Mouse (Mus musculus) embryonic fibroblast, embryonic 13.5 days (primary cell): ENCODE results near the gene Tnnt3. TPM values are rescaled to one million over a fixed set of nuclear protein-coding genes. Genes with fewer than 3 reads are reported as not detected.

ENCODE experiments used
- H3K27ac ChIP-seq: 2 replicates; pipeline ENCODE4 v1.5.1; 2012; ENCODE audit warnings: low read length, control low read depth, inconsistent platforms; ENCODE audit not compliant: insufficient read depth
- H3K4me1 ChIP-seq: 2 replicates; pipeline ENCODE4 v1.6.1; 2011; ENCODE audit warnings: low read length; ENCODE audit not compliant: control insufficient read depth, insufficient read depth
- H3K4me3 ChIP-seq: 2 replicates; pipeline ENCODE4 v1.5.1; 2011; ENCODE audit warnings: mild to moderate bottlenecking, control low read depth, low read length; ENCODE audit not compliant: insufficient read depth
- CTCF ChIP-seq: IDR thresholded peaks from 2 replicates; pipeline ENCODE4 v1.5.1; 2011; ENCODE audit warnings: mild to moderate bottlenecking, control low read depth, low read length, moderate library complexity, borderline replicate concordance; ENCODE audit not compliant: insufficient read depth
- POLR2A ChIP-seq: IDR thresholded peaks from 2 replicates; pipeline ENCODE4 v1.6.1; 2011; ENCODE audit warnings: low read depth, mild to moderate bottlenecking, control low read depth, low read length, moderate library complexity
- polyA plus RNA-seq: library from polyadenylated mRNA; stranded (reverse); fragments of >200 nt; gene quantifications from 2 replicates; pipeline ENCODE4 v1.2.4, GENCODE M21; 2011; ENCODE audit warnings: low read depth; ENCODE audit not compliant: missing spikeins, insufficient read length

Tnnt3 gene
- polyA plus RNA-seq, 1 experiment = 1.4 TPM

DNA sequence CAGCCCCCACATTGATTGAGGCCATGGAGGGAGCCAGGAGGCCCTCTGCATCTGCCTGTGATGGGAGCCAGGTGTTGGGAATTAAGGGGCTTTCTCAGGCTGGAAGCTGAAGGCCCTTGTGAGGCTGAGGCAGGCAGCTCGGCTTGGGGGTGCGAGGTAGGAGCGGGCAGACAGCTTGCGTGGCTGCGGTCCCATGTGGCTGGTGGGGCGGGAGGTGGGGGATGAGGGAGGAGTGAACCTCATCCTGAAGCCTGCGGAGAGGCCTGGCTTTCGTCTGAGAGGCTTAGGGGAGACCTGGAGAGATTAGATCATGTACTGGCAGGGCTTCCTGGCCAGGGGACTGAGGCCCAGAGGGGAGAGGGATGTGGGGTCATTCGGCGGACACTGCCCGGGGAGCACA lies 15.5 kb upstream of the Tnnt3 start:
- Histone ChIP-seq H3K4me1 (peaks cover 38% of the 10 kb centered on the region), H3K4me3 (no peak overlapping the region), H3K27ac (peak overlapping the region; percentile 96)
- TF ChIP-seq CTCF = no peak

DNA sequence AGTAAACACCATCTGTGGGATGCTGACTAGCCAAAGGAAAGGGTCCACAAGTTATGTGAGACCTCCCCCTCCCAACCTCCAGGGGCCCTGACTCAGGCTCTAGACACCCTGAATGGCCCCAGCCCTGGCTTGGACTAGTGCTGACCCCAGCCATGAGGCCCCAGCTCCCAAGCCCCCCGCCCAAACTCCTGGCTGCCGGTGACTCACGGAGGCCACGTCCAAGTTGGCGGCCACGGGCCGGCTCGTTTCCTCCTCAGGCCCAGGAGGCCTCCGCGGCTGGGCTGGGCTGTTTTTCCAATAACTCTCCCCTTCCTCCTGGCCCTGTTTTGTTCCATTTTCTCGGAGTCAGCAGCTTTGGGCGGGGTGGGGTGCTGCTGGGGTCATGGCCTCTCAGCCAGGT lies 13.9 kb upstream of the Tnnt3 start:
- Histone ChIP-seq H3K4me1 (peaks cover 38% of the 10 kb centered on the region), H3K27ac (peak overlapping the region; percentile 96), H3K4me3 (no peak overlapping the region)
- no peak for TF ChIP-seq POLR2A
- no peak for TF ChIP-seq CTCF

DNA sequence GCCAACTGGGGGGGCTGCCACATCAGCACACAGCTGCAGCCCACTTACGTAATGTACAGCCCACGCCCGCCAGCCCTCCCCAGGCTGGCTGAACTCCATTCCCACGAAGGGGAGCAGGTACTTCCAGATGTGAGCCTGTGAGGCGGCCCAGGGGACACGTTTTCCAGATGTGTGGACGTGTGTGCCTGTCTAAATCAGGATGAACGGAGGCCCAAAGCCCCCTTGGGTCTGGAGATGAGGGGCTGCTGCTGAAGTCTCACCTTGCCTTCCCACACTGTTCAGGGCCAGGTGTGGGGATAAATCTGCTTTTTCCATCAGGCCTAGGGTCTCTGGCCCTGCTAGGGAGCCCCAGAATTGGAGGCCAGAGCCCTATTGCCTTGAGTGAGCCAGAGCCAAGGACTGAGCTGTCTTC lies 11.9 kb upstream of the Tnnt3 start:
- Histone ChIP-seq H3K4me3 (no peak overlapping the region), H3K27ac (peak overlapping the region; percentile 15; the same call in 1 of the 2 replicates), H3K4me1 (peaks cover 24% of the 10 kb centered on the region)
- TF ChIP-seq CTCF (no peak), POLR2A (no peak)

DNA sequence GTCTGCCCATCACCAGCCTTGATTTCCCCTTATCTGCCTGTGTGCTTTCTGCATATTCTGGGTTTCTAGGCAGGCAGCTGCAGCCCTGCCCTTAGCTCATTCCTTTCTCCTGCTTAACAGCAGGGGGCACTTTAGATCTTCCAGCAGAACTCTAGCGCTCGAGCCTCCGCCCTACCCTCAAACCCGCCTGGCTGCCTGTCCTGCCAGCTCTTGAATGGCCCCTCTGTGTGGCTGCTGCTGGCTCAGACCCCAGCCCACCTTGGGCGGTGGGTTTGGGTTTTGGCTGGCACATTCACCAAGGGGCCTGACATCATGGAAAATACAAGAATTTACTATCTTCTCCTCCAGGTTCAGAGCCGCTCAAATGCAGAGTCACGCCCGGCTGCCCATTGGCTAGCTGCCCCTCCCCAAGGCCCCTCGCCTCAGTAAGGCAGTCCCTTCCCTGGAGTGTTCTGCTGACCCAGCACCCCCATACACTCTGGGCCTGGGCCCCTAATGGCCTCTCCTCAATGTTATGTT lies 11.2 kb upstream of the Tnnt3 start:
- no peak overlapping the region for H3K4me3 ChIP-seq
- H3K4me1 ChIP-seq = peaks cover 21% of the 10 kb centered on the region
- 0 out of 2 replicates have a peak, but pooled peaks have one; percentile 32 for TF ChIP-seq CTCF
- TF ChIP-seq POLR2A = no peak
- H3K27ac ChIP-seq = peak overlapping the region; percentile 15; the same call in 1 of the 2 replicates

DNA sequence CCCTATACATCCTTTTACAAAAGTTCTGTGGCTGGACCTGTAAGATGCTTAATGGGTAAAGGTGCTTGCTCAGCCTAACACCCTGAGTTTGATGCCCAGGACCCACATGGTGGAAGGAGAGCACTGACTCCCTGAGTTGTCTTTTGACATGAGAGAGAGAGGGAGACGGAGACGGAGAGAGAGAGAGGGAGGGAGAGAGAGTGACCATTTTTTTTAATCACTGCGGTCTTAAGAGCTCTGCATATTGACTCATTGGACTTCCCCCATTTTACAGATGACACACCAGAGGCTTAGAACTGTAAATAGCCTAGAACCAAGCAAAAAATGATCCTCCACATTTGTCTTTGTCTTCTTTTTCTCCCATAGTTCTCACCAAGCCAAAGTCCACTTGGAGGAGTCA lies 10.6 kb upstream of the Tnnt3 start:
- Histone ChIP-seq H3K27ac (no peak overlapping the region), H3K4me3 (no peak overlapping the region), H3K4me1 (peaks cover 15% of the 10 kb centered on the region)
- TF ChIP-seq CTCF (no peak), POLR2A (no peak)

DNA sequence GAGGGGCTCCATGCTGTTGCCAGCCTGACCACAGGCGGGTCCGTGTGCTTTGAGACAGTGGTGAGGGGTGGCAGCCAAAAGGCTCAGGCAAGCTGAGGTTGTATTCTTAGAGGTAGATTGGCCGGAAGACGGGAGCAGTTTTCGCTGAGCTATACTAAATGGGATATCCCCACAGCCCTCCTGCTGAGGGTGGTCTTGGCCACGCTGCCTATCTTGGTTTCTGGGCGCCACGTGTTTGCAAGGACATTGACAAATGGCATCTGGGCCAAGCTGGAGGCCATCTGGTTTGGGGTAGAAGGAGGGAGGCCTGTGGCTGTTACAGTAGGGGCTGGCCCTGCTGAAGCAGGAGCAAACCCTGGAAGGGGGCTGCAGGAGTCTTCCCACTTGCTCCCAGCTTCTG lies 5.1 kb upstream of the Tnnt3 start:
- H3K4me3 ChIP-seq = no peak overlapping the region
- H3K27ac ChIP-seq = no peak overlapping the region
- no peak for TF ChIP-seq CTCF
- no peak for TF ChIP-seq POLR2A

DNA sequence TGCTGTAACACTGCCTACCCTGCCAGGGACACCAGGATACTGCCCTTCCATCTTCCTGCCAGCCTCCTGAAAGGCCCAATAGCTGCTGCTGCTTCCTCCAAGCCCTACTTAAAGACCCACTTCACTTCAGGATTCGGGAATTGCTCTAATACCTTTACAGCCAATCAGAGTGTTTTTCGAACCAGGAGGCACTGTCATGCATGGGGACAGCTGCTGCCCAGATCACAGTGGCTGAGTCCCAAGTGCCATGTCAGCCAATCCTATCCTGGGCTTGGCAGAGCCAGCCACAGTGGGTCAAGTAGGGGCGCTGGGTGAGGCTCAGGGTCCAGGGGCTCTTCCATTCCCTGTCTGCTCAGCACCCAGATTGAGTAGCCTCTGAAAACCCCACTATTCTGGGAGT lies 2.5 kb upstream of the Tnnt3 start:
- no peak for TF ChIP-seq POLR2A
- TF ChIP-seq CTCF = no peak
- H3K4me1 ChIP-seq = no peaks in the 10 kb centered on the region
- no peak overlapping the region for H3K4me3 ChIP-seq
- H3K27ac ChIP-seq = no peak overlapping the region

More for the DNA sequence above, 5.1 kb upstream of the Tnnt3 start:
- H3K4me1 ChIP-seq = no peaks in the 10 kb centered on the region

DNA sequence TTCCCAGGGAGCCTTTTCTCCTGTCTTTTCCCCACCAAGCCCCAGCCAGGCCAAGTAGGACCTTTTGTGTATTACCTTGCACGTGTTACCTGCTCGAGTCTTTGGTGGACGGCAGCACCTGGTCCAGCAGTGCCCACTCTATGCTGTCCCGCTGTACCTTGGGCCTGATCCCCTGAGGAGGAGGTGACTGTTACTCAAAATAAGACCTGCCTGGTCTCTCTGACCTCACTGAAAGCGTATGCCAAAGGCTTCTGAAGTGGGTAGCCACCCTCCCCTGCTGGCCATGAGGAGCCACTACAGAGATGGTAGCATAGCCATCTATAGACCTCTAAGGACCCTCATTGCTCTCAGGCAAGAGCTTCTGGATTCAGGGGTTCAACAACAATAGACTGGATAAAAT lies 1.8 kb upstream of the Tnnt3 start:
- no peaks in the 10 kb centered on the region for H3K4me1 ChIP-seq
- no peak for TF ChIP-seq CTCF
- TF ChIP-seq POLR2A = no peak
- no peak overlapping the region for H3K27ac ChIP-seq

DNA sequence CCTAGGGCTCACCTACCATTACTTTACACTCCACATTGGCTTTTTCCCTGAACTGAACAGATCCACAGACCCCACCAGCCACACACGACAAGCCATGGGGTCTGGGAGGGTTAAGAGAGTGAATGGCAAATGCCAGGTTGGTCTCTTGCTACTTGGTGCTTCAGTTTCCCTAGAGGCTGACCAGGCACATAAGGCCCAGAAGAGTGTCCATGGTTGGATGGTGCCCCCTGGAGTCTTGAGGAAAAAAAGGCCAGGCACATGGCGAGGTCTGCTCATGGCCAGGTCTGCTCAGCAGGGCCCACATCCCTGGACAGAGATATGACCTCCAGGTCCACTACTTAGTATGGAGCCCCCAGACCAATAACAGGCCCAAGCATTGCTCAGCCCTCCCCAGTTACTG lies 861 bp upstream of the Tnnt3 start:
- Histone ChIP-seq H3K27ac (no peak overlapping the region), H3K4me3 (no peak overlapping the region), H3K4me1 (no peaks in the 10 kb centered on the region)
- TF ChIP-seq POLR2A (no peak), CTCF (peak; percentile 43; the same call in 1 of the 2 replicates)

More for the DNA sequence above, 1.8 kb upstream of the Tnnt3 start:
- H3K4me3 ChIP-seq = no peak overlapping the region

DNA sequence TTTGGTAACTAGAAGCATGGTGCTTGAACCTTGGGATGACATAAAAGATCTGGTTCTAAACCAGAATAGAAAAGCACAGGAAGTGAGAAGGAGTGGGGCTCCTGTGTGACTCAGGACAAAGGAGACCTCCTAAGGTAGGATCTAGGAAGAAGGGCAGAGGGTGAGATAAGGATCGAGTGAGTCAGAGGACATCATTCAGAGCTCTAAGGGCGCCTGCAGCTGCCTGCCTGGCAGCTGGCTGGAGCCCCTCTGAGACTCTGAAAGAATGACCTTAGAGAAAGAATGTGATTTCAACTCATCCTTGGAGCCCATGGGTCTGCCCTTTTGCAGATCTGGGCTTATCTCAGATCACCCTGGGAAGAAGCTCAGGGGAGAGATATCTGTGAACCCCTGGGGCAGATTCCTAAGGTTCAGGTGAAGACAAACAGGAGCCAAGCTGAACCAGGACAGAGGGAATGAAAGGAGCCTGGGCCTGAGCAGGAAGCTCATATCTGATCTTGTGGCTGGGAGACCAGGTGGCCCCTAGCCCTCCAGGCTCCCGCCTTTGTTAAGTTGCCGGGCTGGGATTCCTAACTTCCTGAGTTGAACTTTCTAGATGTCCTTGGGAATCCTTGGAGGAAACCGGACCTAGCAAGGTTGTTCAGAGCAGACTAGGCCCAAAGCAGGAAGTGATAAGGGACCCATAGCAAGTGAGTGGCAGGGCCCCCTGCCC lies 530 bp downstream of the Tnnt3 start:
- no peak overlapping the region for H3K27ac ChIP-seq
- TF ChIP-seq POLR2A (no peak), CTCF (no peak)
- H3K4me3 ChIP-seq = no peak overlapping the region
- no peaks in the 10 kb centered on the region for H3K4me1 ChIP-seq

DNA sequence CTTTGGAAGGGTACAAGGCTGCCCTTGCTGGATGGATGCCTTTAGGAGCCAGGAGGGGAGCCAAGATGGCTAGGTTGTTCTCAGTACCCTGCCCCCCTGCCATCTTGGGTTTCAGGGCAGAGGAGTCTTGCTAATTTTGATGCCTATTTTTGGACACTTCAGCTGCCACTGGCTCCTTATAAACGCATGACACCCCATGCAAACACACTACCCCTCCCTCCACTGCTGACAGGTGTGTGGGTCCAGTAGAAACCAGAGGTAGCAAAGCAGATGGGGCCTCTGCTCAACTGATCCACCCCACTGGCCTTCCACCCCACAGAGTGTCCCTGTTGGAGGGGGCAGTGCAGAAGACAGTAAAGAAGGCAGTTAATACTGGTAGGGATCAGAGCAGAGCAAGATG lies 1.4 kb downstream of the Tnnt3 start:
- Histone ChIP-seq H3K27ac (no peak overlapping the region), H3K4me3 (no peak overlapping the region), H3K4me1 (no peaks in the 10 kb centered on the region)
- no peak for TF ChIP-seq POLR2A
- TF ChIP-seq CTCF = no peak
